Mouse (Mus musculus): ENCODE measurements around the gene Ppp1r14d. TPM values are rescaled to one million over a fixed set of nuclear protein-coding genes. Genes with fewer than 3 reads are reported as not detected.
A peak's percentile ranks its signal among the peaks of the same experiment; 100 is the strongest.

Ppp1r14d gene
- not detected for total RNA-seq (2021)

- DNase-seq (ENCODE audit: extremely low spot score in 1 of 2, low spot score in 1 of 2) = no peak
These were observed at the start of gene Ppp1r14d for GRCm38 (mm10) chr2:119229775-119230704. Gene Ppp1r14d, minus strand, starts transcription at chr2:119229906.

GRCm38 (mm10) chr2:119277810-119278209 is 48.1 kb upstream of the Ppp1r14d start:
- DNase-seq (ENCODE audit: extremely low spot score in 1 of 2, low spot score in 1 of 2) = no peak

DNA sequence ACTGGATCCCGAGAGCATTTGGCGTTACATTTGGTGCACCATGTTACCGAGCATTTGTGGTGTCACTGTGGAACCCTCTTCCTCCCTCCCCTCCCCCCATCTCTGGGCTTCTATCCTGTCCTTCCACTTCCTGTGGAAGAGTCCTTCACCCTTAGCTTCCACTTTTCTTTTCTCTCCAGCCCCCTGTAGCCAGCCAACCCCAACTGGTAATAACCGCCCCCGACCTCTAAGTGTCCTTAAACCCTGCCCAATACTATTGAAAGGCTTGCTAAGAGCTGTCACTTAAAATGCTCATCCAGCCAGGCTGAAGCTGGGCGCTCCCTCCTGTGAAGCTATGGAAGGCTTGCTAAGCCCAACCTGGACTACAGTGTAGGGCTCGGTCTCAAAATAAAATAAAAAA is 47.2 kb upstream of the Ppp1r14d start:
- DNase-seq (ENCODE audit: extremely low spot score in 1 of 2, low spot score in 1 of 2) = no peak

DNA sequence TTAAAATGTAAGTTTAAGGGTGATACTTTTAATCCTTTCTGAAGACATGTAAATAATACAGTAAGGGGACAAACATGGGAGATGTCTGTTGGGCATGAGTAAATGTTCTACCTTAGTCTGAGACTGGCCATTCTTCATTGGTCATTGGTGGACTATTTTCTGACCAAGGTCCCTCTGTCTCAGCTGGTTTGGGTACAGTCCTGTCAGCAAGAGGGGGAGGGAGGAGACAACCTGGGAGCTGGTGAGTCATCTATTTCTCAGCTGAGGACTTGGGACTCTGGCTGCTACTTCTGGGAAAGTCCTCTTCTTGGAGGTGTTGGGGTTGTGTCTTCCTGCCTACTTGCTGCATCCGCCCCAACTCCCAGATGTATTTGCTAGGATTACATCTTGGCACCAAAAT is 44.4 kb upstream of the Ppp1r14d start:
- no peak for DNase-seq (ENCODE audit: extremely low spot score in 1 of 2, low spot score in 1 of 2)

DNA sequence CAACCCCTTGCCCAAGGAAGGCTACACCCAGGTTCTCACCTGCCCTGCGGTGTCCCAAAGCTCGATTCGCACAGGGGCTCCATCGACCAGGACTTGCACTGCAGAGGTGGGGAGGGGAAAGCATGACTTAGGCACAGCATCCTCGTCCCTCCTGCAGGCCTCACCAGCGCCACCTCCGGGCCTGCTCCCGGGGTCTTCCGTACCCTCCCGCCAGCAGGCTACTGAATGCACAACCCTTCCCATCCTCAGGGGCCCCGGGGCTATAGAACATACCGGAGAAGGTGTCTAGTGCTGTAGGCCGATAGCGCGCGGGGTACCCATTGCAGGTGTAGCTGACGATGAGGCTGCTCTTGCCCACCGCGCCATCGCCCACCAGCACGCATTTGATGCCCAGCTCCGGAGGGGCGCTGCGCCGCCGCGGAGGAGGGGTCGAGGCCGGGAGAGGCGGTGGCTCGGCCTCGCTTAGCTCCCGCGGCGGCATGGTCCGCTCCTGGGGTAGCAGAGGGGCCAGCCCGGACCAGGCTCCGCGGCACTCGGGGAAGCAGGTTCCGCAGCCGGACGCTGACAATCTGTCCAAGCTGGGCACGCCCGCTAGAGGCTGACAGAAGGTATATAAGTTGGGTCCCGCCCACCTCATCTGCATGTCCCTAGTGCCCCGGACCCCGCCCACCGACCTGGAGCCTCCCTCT is 41.1 kb upstream of the Ppp1r14d start, which contains the start of gene Rhov:
Rhov (minus strand) TSS at position 630 of the 689 bp plus-strand sequence.
- peak; percentile 39 to 46 for DNase-seq (ENCODE audit: extremely low spot score in 1 of 2, low spot score in 1 of 2)

- DNase-seq (ENCODE audit: extremely low spot score in 1 of 2, low spot score in 1 of 2) = no peak
These were observed 40.6 kb upstream of the Ppp1r14d start for GRCm38 (mm10) chr2:119270286-119270642.

- no peak for DNase-seq (ENCODE audit: extremely low spot score in 1 of 2, low spot score in 1 of 2)
These were observed 34.1 kb upstream of the Ppp1r14d start for GRCm38 (mm10) chr2:119263813-119264212.

DNA sequence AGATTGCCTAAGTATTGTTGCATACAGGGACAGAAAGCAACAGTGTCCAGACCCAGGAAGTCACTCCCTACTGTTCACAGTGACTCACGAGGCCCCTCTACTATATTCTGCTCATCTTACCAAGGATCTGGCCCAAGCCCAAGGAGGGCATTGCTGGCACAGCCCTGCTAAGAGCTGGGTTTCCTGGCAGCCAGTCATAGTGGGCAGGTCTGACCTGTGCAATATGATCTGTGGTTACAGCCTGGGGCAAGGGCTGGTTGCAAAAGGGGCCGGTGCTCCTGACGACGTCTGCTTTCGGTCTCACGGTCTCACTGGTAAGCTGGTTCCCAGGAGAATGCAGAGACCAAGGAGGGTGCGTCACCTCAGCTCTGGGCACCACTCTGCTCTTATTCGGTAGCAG is 33.3 kb upstream of the Ppp1r14d start:
- no peak for DNase-seq (ENCODE audit: extremely low spot score in 1 of 2, low spot score in 1 of 2)

DNA sequence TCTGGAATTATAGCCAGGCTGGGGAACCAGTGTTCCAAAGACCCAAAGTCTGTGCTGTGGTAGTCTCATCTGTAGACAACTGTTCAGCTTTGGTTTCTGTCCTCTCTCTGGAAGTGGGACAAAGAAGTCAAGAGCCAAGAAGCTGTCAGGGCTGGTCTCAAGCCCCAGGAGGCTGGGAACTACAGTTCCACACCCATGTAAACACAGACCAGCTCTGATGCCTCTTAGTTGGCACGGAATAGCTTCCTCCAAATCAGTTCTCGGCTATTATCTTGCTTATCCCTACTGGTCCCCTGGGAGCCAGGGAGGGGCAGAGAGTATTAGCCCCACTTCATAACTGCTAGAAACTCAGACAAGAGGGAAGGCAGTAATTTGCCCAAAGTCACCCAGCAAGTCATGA is 31.6 kb upstream of the Ppp1r14d start:
- no peak for DNase-seq (ENCODE audit: extremely low spot score in 1 of 2, low spot score in 1 of 2)

DNA sequence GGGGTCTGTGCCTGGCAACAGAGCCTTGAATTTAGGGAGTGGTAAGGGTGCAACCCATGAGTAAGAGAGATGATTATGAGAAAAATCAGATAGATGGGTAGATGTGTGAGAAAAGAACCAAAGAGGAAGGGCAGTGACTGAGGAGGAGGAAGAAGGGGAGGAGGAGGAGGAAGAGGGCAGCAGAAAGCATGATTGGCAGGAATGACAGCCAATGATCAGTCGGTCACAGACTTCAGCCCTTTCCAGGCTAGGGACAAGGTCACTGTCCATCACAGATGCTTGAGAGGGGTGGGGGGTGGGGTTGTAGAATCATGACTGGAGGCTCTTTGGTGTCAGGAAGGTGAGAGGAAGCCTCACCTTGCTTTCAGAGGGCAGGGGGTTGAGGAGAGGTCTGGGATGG is 30.8 kb upstream of the Ppp1r14d start:
- no peak for DNase-seq (ENCODE audit: extremely low spot score in 1 of 2, low spot score in 1 of 2)

DNA sequence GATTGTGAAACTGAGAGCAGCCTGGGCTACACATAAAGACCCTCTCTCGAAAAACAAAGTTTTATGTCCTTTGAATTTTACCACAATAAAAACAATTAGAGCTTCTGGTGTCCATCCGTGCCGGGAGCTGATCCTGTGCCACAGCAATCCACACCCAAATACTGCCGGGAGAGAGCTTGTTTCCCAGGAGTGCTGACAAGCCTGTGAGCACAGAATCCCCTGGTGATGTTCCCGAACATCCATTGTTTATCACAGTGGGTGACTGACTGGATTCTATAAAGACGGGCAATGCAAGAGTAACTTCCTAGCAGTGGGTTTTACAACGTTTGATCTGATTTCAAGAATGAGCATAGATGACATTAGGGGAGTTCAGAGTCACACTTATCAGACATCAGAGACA is 25.3 kb upstream of the Ppp1r14d start:
- no peak for DNase-seq (ENCODE audit: extremely low spot score in 1 of 2, low spot score in 1 of 2)

DNA sequence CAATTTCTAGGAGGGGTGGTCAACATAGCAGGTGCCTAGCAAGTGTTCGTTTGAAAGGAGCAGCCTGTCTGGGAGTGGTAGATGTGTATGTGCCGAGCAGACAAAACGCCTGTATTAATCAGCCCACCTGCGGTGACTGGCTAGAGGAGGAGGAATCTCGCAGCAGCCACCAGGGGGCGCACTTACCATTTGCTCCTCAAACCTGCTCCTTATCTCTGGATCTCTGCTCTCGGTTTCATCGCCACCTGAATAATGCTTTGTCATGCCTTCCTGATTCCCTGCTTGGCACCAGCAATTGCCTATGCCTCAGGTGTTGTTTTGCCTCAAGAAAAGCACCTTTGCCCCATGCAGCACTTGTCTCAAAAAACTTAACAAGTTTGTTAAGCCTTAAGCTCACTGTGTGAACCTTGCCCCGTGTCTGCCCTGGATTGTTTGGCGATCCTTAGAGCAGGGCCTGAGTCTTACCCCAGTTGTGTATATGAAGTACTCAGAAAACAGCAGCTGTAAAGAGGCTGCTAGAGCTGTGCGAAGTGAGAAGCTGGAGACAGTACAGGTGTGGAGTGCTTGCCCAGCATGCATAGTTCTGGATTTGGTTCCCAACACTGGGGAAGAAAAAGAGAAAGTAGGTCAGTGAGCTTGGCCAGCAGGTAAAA is 21.2 kb upstream of the Ppp1r14d start:
- peak; percentile 74 to 93 for DNase-seq (ENCODE audit: extremely low spot score in 1 of 2, low spot score in 1 of 2)

GRCm38 (mm10) chr2:119250377-119250776 is 20.7 kb upstream of the Ppp1r14d start:
- no peak for DNase-seq (ENCODE audit: extremely low spot score in 1 of 2, low spot score in 1 of 2)

DNA sequence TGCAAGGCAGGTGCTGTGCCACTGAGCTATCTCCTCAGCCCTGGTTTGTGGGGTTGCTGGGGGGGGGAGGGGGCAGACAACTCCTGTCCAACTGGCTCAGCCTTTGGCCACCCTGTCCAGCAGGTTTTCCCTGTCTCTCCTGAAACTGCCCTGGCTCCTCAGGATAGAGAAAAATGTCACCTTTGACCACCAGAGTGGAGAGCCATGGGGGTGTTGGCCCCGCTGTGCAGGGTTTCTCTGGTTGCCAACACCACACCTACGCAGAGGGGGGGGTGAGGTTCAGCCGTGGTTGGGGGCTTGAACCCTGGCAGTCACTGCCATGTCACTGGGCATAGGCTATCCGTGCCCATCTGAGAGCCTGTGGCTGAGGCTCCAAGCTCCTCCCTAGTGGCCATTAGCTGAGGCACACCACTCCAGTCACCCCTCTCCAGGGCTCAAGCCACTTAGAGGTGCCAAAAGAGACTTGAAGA is 19.9 kb upstream of the Ppp1r14d start:
- no peak for DNase-seq (ENCODE audit: extremely low spot score in 1 of 2, low spot score in 1 of 2)

DNA sequence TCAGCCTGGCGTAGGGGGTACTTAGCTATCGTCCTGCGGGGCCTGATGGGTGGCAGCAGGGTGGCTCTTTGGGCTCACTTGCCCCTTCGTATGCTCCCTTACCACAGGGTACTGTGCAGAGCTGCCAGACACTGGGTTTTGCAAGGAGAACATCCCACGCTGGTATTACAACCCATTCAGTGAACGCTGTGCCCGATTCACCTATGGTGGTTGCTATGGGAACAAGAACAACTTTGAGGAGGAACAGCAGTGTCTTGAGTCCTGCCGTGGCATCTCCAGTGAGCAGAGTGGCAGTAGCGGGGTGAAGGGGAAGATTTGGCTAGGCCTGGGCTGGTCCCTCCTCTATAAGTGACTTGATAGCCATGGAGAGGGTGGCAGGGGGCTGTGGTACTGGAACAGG is 18.2 kb upstream of the Ppp1r14d start:
- DNase-seq (ENCODE audit: extremely low spot score in 1 of 2, low spot score in 1 of 2) = no peak

- no peak for DNase-seq (ENCODE audit: extremely low spot score in 1 of 2, low spot score in 1 of 2)
These were observed 15.5 kb upstream of the Ppp1r14d start for GRCm38 (mm10) chr2:119245246-119245645.

GRCm38 (mm10) chr2:119242548-119242947 is 12.8 kb upstream of the Ppp1r14d start:
- no peak for DNase-seq (ENCODE audit: extremely low spot score in 1 of 2, low spot score in 1 of 2)

DNA sequence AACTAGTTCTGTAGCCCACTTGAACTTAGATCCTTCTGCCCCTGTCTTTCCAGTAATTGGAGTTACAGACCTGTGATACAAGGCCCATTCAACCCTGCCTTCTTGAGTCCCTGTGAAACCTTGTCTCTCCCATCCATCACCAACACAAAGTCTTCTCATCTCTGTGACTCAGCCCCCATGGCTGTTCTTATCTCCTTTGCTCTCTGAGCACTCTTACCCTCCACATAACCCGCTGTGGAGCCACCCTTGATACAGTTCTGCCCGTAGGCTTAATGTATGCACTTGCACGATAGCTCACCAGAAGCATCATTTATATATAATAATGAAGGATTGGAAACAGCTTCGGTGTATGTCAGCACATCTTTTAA is 11.1 kb upstream of the Ppp1r14d start:
- DNase-seq (ENCODE audit: extremely low spot score in 1 of 2, low spot score in 1 of 2) = no peak

DNA sequence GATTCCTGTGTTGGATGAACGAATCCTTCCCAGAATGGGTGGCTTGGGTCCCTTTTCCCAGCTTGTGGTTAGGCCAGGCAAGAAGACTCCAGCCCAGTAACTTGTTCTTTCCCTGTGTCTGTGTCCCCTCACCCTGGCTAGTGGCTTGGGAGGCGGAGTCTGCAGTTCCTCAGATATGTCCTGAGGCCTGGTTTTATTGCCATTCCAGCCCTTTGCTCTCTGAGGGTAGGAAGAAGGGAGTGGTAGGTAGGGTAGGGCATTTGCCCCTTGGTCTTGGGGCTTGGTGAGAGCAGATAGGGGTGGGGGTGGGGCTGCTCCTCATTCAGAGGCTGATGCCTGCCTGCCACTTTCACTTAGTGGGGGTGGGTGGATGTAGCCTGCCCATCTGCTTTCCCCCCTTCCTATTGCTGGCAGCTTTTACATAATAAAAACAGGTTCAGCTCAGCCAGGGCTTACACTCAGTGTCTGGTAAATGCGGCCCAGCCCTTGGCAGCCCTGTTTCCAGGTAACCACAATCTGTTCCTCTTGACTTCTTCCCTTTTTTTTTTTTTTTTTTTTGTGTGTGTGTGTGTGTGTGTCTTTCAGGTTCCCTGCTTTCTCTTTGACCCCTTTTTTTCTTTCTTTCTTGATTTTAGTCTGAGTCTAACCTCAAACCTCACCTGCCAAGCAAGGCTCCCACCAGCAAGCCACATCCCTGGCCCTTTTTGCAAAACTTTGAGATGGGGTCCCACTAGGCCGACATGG is 10.5 kb upstream of the Ppp1r14d start:
- no peak for DNase-seq (ENCODE audit: extremely low spot score in 1 of 2, low spot score in 1 of 2)

- no peak for DNase-seq (ENCODE audit: extremely low spot score in 1 of 2, low spot score in 1 of 2)
These were observed 9.0 kb upstream of the Ppp1r14d start for GRCm38 (mm10) chr2:119238671-119239070.

GRCm38 (mm10) chr2:119237871-119238220 is 8.1 kb upstream of the Ppp1r14d start:
- no peak for DNase-seq (ENCODE audit: extremely low spot score in 1 of 2, low spot score in 1 of 2)

Data from layer of hippocampus, postnatal 25 days (tissue).